Mouse (Mus musculus) embryo, embryonic 11 days (tissue): ENCODE measurements around the gene Tatdn2.
"Not testable (repeated sequence)": the region's sequence is repeated elsewhere in the genome, so short reads cannot be mapped to it uniquely, and the experiment has no call there.

ENCODE experiments used
- DNase-seq: peaks from one replicate; pipeline ENCODE4 v3.0.0-alpha.2; 2015

The Tatdn2 gene

DNA sequence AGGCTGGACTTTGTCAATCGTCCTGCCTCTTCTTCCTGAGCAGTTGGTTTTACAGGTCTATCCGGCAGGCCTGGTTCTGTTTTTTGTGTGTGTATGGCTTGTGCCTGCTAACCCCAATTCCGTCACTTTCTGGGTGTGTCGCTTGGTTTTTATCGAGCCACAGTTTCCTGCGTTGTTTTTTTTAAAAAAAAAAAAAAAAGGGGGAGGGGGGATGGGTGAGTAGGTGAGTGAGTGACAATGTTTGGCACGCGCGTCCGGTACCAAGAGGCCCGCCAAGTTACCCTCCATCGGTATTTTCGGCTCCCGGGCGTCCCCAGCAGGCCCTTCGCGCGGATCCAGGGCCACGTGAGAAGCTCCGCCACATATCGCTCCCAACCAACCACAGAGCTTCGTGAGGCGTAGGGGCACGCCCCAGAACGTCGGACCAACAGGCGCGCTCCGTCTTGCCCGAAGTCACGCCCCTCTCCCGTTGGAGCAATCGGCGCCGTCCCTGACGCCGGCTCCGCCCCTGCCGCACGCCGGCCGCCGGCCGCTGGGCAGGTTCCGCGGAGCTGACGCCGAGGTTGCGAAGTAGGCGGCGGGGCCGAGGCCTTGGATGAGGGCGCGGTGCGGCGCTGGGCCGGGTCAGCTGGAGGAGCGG lies at the start of gene Tatdn2:
Tatdn2 (plus strand) TSS at position 469 of the 640 bp plus-strand sequence.
- DNase-seq, result peak; percentile 99

DNA sequence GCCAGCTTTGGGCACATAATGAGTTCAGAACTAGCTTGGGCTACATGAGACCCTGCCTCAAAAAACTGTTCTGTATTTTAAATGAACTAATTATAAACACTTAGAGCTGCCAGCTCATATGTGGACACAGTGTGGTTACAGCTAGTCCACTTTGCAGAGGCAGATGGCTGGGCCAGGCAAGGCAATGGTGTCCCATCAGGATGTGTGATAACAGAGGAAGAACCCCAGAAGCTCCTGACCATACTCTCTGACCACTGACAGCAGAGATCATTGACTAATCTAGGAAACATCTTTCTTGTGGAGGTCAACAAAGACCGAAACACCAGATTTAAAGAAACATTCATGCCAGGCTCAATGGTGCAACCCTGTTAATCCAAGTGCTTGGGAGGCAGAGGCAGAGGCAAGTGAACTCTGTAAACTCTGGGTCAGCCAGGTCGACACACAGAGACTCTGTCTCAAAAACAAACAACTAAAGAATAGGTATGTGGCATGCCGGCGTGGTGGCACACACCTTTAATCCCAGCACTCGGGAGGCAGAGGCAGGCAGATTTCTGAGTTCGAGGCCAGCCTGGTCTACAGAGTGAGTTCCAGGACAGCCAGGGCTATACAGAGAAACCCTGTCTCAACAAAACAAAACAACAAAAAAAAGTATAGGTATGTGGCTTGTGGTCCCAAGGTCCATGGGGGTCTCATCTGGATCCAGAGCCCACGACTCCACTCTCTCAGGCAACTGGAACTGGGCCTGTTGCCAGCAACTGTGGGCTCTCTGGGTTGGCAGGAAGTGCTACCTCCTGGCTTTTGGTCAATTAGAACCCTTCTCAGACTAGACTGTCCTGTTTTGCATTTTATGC lies 47.3 kb upstream of the Tatdn2 start:
- DNase-seq, result no peak

- no peak for DNase-seq
Observed at GRCm38 (mm10) chr6:113650197-113650640, 46.6 kb upstream of the Tatdn2 start.

DNA sequence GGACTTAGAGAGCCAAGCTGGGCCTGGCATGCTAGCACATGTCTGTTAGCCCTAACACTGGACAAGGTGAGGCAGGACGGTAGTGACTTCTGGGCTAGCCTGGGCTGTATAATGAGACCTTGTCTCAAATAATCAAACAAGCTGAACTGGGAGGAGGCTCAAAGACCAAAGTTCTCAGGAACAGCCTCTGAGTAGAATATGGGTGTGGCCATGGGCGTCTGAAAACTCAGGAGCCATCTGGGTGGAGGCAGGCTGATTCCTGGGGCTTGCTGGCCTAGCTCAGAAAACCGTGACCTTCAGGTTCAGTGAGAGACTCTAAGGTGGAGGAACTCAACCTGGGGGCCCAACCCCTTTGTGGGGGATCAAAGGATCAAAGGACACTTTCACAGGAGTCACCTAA lies 45.2 kb upstream of the Tatdn2 start:
- DNase-seq, result no peak

- DNase-seq, result no peak
Observed at GRCm38 (mm10) chr6:113653551-113653950, 43.3 kb upstream of the Tatdn2 start.

DNA sequence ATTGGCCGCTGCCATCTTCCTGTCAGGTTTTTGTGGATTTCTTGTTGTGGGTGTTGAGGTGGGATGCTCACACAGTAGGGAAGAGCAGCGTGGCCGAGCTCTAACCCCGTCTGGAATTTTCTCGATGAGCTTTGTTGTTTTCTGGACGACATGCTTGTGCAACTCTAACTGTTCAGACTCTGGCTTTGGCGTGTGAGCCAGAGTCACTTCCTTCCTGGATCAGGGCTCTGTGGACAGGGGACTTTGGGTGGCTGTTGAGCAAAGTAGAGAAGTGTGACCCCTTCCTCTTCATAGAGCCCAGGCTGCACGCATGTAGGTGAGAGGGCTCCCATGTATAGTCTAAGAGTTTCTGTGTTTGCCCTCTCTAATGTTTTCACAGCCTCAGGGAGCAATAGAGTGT lies 42.7 kb upstream of the Tatdn2 start:
- DNase-seq, result no peak

DNA sequence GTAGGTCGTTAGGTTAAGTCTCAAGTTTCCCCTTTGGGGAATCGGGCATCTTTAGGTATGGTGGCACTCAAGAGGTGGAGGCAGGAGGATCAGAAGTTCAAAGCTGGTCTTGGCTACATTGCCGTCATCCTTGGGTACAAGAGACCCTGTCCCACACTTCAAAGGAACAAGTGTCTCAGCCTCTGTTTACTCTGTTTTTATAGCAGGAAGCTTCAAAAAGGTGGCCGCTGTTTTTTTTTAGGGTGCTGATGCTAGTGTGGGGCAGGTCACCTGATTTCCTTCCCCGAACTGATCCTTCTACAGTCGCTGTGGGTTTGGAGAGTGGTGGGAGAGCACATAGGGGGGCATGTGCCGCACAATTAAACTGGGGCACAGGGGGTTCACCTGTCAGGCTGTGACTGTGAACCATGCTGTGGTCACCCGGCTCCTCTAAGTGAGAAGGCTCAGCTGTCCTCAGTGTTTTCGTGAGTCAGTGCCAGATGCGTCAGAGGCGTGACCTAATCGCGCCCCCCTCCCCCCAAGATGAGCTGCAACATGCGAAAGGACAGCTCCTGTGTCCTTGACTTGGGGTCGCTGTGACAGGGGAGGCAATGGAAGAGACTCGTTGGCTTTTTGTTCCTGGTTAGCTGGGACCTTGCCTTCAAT lies 42.0 kb upstream of the Tatdn2 start:
- DNase-seq, result no peak

GRCm38 (mm10) chr6:113655475-113655874 lies 41.4 kb upstream of the Tatdn2 start:
- DNase-seq, result no peak

GRCm38 (mm10) chr6:113656847-113657246 lies 40.0 kb upstream of the Tatdn2 start:
- DNase-seq, result no peak

GRCm38 (mm10) chr6:113658226-113658625 lies 38.6 kb upstream of the Tatdn2 start:
- DNase-seq, result no peak

DNA sequence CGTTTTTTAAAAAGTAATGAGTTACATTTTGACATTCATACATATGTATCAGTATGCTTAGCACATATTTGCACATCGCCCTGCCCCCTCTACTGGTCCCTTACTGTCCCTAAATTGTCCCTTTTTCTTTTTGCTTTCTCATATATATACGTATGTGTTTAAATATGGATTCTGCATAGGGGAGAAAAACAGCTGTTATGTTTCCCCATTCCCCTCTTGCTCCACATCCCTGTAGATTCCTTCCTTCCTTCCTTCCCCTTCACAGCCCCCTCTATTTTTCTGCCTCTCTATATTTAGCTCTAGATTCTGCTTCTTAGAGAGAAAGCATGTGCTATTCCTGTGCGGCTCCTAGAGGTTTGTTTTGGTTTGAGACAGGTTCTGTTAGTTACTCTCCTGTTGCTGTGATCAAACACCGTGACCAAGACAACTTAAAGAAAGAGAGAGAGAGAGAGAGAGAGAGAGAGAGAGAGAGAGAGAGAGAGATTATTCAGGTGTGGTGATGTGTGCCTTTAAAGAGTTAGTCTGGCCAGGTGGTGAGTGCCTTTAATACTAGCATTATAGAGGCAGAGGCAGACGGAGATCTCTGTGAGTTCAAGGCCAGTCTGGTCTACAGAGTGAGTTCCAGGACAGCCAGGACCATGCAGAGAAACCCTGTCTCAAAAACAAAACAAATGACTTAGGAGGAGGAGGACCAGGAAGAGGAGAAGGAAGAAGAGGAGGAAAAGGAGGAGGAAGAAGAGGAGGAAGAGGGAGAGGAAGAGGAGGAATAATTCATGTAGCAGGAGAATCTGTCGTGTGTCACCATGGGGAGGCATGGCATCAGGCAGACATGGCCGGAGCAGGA lies 37.0 kb upstream of the Tatdn2 start:
- no peak for DNase-seq

DNA sequence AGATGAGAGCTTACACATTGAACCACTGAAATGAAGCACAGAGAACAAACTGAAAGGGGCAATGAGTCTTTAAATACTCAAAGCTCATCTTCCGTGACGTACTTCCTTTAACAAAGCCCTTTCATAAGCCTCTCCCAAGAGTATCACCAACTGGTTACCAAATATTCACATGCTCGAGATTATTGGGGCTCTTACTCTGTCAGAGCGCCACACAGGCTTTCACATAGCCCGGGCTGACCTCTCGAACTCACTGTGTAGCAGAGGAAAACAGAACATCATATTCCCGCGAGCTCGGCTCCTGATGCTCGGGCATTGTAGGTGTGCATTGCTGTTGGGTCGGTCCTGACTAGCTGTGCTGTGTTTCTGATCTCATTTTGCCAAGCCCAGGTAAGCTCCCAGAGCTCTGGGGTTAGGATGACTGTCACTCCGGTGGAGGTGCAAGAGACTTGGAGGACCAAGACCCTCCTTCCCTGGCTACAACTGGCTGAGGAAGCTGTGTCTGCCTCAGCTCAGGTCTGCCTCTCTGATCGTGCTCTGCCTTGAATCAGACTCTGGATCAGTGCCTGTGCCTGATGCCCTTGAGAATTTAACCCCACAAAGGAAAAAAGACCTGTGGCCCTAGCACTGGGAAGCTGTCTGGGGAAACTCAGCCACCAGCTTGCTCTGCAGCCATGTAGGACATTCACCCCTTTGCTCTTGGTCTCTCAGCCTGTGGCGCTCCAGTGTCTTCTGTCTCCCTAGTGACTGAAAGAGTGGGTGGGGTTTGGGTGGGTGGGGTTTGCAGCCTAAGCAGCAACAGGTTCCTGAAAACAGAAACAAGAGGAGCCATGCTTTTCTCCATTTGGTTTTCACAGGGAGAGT lies 36.1 kb upstream of the Tatdn2 start:
- DNase-seq, result no peak

- no peak for DNase-seq
Observed at GRCm38 (mm10) chr6:113661353-113662241, 35.3 kb upstream of the Tatdn2 start.

GRCm38 (mm10) chr6:113662964-113663700 lies 33.7 kb upstream of the Tatdn2 start:
- DNase-seq, result no peak

GRCm38 (mm10) chr6:113664305-113664704 lies 32.5 kb upstream of the Tatdn2 start:
- DNase-seq, result no peak

GRCm38 (mm10) chr6:113667611-113668122 lies 29.2 kb upstream of the Tatdn2 start:
- DNase-seq, result no peak

DNA sequence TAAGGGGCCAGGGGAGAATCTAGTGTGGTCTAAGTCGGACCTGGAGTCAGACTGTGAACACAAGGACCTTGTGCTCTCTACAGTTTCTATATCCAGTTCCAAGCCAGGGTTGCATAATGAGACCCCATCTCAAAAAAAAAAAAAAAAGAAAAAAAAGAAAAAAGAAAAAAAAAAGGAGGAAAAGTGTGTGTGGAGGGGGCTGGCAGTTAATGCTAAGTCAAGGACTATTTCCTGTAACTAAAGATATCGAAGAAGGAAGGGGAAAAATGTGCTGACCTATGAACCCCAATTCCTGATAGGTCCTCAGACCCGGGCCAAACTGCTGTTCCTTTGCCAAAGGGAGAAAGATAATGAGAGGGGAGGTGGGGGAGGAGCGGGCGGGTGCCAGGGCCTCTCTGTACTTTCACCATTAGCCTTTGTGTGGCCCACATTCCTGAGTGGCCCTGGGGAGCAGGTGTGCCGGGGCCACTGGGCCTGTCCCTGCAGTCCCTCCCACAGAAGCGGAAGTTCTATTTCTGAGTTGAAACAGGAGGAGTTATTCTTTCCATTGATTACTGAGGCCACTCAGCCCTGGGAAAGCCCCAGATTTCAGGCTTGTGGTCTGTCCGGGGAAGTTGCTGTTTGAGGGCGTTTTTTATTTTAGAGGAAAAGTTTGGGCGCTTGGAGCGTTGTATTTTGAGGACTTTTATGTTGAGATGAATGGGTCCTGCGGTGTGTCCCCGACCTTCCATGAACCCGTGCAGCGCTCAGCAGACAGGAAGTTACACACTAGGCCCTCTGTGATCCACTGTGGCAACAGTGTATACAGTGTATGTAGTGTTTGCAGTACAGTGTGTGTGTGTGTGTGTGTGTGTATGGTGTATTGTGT lies 28.3 kb upstream of the Tatdn2 start:
- peak; percentile 51 for DNase-seq

DNA sequence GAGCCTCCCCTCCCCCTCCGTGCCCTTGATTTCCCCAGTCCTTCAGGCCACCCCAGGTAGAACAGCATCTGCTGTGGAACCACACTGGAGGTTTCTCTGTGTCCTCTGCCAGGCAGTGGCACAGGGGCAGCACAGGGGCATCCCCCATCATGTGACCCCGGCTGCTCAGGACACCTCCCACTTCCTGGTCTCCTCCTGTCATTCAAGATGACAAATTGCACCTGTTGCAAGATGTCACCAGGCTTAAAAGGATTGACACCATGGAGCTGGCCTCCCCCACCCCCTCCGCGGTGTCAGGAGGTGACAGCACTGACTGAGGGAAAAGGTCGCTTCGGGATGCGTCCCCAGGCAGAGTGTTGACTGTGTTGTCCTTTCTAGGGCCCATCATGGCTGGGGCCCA lies 27.0 kb upstream of the Tatdn2 start:
- DNase-seq, result no peak

DNA sequence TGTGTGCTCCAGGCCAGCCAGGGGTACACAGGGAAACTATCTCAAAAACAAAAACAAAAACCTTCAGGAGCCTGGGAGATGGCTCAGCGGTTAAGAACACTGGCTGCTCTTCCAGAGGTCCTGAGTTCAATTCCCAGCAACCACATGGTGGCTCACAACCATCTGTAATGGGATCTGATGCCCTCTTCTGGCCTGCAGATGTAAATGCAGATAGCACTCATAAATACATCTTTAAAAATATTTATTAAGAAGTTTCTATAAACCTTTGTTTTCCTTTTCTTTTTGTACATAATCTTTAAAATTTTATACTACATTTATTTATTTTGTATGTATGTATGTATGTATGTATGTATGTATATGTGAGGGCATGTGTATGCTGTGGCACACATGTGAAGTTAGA lies 24.8 kb upstream of the Tatdn2 start:
- not testable (repeated sequence) for DNase-seq
